Mouse (Mus musculus): ENCODE data around the gene Faxc. TPM values are rescaled to one million over a fixed set of nuclear protein-coding genes. Genes with fewer than 3 reads are reported as not detected.

Faxc gene
- polyA plus RNA-seq, 1 experiment, result not detected

GRCm38 (mm10) chr4:21987460-21987859 is 56.3 kb downstream of the Faxc start:
- Histone ChIP-seq H3K4me3 (replicated peaks; ENCODE audit: control insufficient read depth, low read depth, low read length) (no peak overlapping the region), H3K4me1 (ENCODE audit: control insufficient read depth, insufficient read depth, low read length) (no peaks in the 10 kb centered on the region), H3K27ac (ENCODE audit: control insufficient read depth, insufficient read depth, low read depth, low read length, poor library complexity) (no peak overlapping the region)
- TF ChIP-seq CTCF (IDR thresholded peaks at IDR 0.05; ENCODE audit: control insufficient read depth, insufficient read depth, low read length) (no peak), POLR2A (IDR thresholded peaks at IDR 0.05; ENCODE audit: borderline replicate concordance, control insufficient read depth, low read depth, low read length) (no peak)
- WGBS, result 73% methylated on average over 10 of the region's 10 CpGs

DNA sequence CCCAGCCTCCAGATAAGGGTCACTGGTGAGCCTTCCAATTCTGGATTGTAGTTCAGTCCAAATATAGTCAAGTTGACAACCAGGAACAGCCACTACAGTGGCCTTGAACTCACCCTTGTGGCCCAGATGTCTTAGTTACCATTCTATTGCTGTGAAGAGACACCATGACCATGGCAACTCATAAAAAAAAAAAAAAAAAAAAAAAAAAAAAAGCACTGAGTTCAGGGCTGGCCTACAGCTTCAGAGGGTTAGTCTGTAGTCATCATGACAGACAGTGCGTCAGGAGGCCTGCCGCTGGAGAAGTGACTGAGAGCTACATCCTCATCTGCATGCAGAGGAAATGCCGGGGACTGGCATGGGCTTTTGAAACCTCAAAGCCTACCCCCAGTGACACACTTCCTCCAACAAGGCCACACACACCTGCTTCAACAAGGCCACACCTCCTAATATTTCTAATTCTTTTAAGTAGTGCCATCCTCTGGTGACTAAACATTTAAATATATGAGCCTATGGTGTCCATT is 58.5 kb downstream of the Faxc start:
- TF ChIP-seq CTCF (IDR thresholded peaks at IDR 0.05; ENCODE audit: control insufficient read depth, insufficient read depth, low read length) (no peak), POLR2A (IDR thresholded peaks at IDR 0.05; ENCODE audit: borderline replicate concordance, control insufficient read depth, low read depth, low read length) (no peak)
- 8% methylated on average over 3 of the region's 3 CpGs for WGBS
- H3K27ac ChIP-seq (ENCODE audit: control insufficient read depth, insufficient read depth, low read depth, low read length, poor library complexity), result no peak overlapping the region

DNA sequence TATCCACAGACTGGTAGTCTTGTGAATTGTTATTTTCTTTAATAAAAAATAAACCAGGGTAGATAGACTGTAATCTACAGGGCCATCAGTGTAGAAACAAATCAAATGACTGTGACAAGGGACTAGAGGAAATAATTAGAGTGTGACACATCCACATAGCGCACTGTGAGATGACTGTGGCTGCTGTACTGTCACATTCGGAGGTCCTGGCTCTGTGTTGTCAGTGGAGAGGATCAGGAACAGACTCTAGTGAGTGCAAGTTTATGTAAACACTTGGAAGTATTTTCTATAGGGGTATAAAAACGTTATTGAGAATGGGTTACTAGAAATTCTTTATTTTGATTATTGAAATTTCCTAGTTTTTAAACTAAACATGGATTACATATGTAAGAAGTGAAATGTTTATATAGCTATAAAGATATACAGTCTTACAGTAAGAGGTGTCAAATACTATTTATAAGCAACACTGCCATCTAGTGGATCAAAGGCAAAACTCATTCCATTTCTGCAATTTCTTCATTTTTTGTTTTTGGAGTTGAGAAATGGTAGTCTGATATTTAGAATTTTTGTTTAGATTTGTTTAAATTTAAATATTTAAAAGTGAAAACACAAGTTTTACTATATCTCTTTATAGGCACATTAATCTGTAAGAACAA is 59.6 kb downstream of the Faxc start:
- H3K27ac ChIP-seq (ENCODE audit: control insufficient read depth, insufficient read depth, low read depth, low read length, poor library complexity), result no peak overlapping the region
- 27% methylated on average over 3 of the region's 3 CpGs for WGBS
- H3K4me1 ChIP-seq (ENCODE audit: control insufficient read depth, insufficient read depth, low read length), result no peaks in the 10 kb centered on the region
- H3K4me3 ChIP-seq (replicated peaks; ENCODE audit: control insufficient read depth, low read depth, low read length), result no peak overlapping the region
- no peak for TF ChIP-seq CTCF (IDR thresholded peaks at IDR 0.05; ENCODE audit: control insufficient read depth, insufficient read depth, low read length)
- no peak for TF ChIP-seq POLR2A (IDR thresholded peaks at IDR 0.05; ENCODE audit: borderline replicate concordance, control insufficient read depth, low read depth, low read length)

More for the DNA sequence above, 58.5 kb downstream of the Faxc start:
- Histone ChIP-seq H3K4me1 (ENCODE audit: control insufficient read depth, insufficient read depth, low read length) (no peaks in the 10 kb centered on the region), H3K4me3 (replicated peaks; ENCODE audit: control insufficient read depth, low read depth, low read length) (no peak overlapping the region)

DNA sequence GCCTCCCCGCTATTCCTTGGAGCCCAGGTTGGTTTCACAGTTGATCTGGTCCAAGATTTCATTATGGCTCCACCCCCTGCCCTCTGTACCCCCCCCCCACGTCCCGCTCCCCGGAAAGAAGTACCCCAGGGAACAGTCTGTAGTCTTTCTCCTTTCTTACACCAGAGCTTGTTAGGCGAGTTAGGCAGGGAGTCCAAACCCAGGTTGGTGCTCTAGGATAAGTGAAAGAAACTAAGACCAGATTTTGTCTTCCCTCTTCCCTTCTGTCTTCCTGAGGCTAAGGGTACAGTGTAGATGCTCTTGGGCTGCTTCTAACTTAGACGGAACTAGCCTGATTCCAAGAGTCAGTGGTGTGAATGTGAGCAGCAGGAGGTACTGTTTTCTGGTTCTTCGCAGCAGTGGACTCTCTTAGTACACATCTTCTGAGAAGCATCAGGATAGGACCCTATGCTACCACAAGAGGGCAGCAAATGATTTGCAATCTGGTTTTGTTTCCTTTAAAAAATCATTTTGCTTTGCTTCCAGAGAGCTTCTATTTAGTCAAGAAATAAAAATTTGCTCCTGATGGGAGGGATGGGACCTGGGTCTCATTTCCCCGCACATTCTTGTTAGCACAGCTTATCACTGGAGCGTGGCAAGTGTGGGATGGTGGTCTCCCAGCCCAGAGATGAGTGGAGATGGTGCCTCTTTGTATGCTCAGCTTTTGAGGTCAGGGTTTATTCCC is 86.7 kb downstream of the Faxc start:
- 18% methylated on average over 9 of the region's 9 CpGs for WGBS
- no peak for TF ChIP-seq POLR2A (IDR thresholded peaks at IDR 0.05; ENCODE audit: borderline replicate concordance, control insufficient read depth, low read depth, low read length)
- H3K4me1 ChIP-seq (ENCODE audit: control insufficient read depth, insufficient read depth, low read length), result no peaks in the 10 kb centered on the region
- H3K4me3 ChIP-seq (replicated peaks; ENCODE audit: control insufficient read depth, low read depth, low read length), result no peak overlapping the region
- H3K27ac ChIP-seq (ENCODE audit: control insufficient read depth, insufficient read depth, low read depth, low read length, poor library complexity), result no peak overlapping the region

DNA sequence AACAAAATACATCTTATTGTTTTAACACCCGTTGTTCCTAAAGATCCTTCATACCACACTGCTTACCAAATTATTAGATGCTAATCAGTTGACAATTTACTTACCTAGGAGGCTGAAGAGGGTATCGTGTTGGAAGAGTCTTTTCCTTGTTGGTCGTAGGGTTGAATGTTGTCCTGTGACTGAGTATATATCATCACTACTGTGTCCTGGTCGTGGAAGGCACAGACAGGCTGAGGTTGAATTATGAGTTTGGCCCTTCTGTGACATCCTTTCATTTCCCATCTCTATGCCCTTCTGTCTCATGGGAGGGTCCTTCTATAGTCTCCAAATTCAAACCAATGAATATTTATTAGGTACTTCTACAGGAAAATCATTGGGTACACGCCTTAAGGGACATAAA is 87.3 kb downstream of the Faxc start:
- Histone ChIP-seq H3K4me1 (ENCODE audit: control insufficient read depth, insufficient read depth, low read length) (no peaks in the 10 kb centered on the region), H3K27ac (ENCODE audit: control insufficient read depth, insufficient read depth, low read depth, low read length, poor library complexity) (no peak overlapping the region), H3K4me3 (replicated peaks; ENCODE audit: control insufficient read depth, low read depth, low read length) (no peak overlapping the region)
- no peak for TF ChIP-seq POLR2A (IDR thresholded peaks at IDR 0.05; ENCODE audit: borderline replicate concordance, control insufficient read depth, low read depth, low read length)
- no peak for TF ChIP-seq CTCF (IDR thresholded peaks at IDR 0.05; ENCODE audit: control insufficient read depth, insufficient read depth, low read length)
- 46% methylated on average over 5 of the region's 5 CpGs for WGBS

GRCm38 (mm10) chr4:22029951-22030350 is 98.8 kb downstream of the Faxc start:
- H3K4me3 ChIP-seq (replicated peaks; ENCODE audit: control insufficient read depth, low read depth, low read length), result no peak overlapping the region
- no peak for TF ChIP-seq POLR2A (IDR thresholded peaks at IDR 0.05; ENCODE audit: borderline replicate concordance, control insufficient read depth, low read depth, low read length)
- no peak for TF ChIP-seq CTCF (IDR thresholded peaks at IDR 0.05; ENCODE audit: control insufficient read depth, insufficient read depth, low read length)
- H3K27ac ChIP-seq (ENCODE audit: control insufficient read depth, insufficient read depth, low read depth, low read length, poor library complexity), result no peak overlapping the region
- no peaks in the 10 kb centered on the region for H3K4me1 ChIP-seq (ENCODE audit: control insufficient read depth, insufficient read depth, low read length)
- 79% methylated on average over 2 of the region's 2 CpGs for WGBS

Other genes starting within 250 kb of the Faxc start
- gene Prdm13, start 245.4 kb upstream of the Faxc start, polyA plus RNA-seq (2011; ENCODE audit: insufficient read depth, insufficient read length, low replicate concordance, missing spikeins), result not detected in 2 replicates
- 11.3 and 13.6 TPM in 2 replicates for gene Ccnc, start 203.6 kb upstream of the Faxc start, polyA plus RNA-seq (2011; ENCODE audit: insufficient read depth, insufficient read length, low replicate concordance, missing spikeins)
- gene Usp45, start 164.2 kb upstream of the Faxc start, polyA plus RNA-seq (2011; ENCODE audit: insufficient read depth, insufficient read length, low replicate concordance, missing spikeins), result 8.5 and 13.2 TPM in 2 replicates
- gene Tstd3, start 164.1 kb upstream of the Faxc start, polyA plus RNA-seq (2011; ENCODE audit: insufficient read depth, insufficient read length, low replicate concordance, missing spikeins), result 6.3 and 12.4 TPM in 2 replicates
- 83.9 and 167 TPM in 2 replicates for gene Pnisr, start 83.7 kb upstream of the Faxc start, polyA plus RNA-seq (2011; ENCODE audit: insufficient read depth, insufficient read length, low replicate concordance, missing spikeins)
- 2.7 and 4.5 TPM in 2 replicates for gene Coq3, start 51.7 kb upstream of the Faxc start, polyA plus RNA-seq (2011; ENCODE audit: insufficient read depth, insufficient read length, low replicate concordance, missing spikeins)

All from bone marrow, adult 2 months (tissue).